Mouse (Mus musculus) bone marrow macrophage, adult 2 months (primary cell): ENCODE data around the gene Celf5.

Experiments
- CTCF ChIP-seq: IDR thresholded peaks from 2 replicates; pipeline ENCODE4 v1.5.1; 2012; ENCODE audit warnings: low read depth, mild to moderate bottlenecking, low read length, moderate library complexity
- POLR2A ChIP-seq: IDR thresholded peaks from 2 replicates; pipeline ENCODE4 v1.6.1; 2012; ENCODE audit warnings: mild to moderate bottlenecking, low read depth, low read length, borderline replicate concordance

GRCm38 (mm10) chr10:81472403-81473002, 10.0 kb downstream of the Celf5 start:
- TF ChIP-seq POLR2A = no peak
- TF ChIP-seq CTCF = no peak
